Mouse (Mus musculus) gastrocnemius, postnatal 14 days (tissue): Measurements from ENCODE around the gene Per1. TPM values are rescaled to one million over a fixed set of nuclear protein-coding genes. Genes with fewer than 3 reads are reported as not detected.

Experiments used
- DNase-seq: peaks from one replicate; pipeline ENCODE4 v3.0.0; 2021; ENCODE audit warnings: mixed read lengths
- intact Hi-C: fragments of 180-260 bp; cut with DNase I; formaldehyde crosslinking; loops from one replicate; pipeline ENCODE4 v1.15.1; 2025; ENCODE audit warnings: low total_unique reads
- total RNA-seq, 2 experiments: library from RNA; stranded (reverse); gene quantifications; 2 replicates each; pipeline ENCODE4 v1.2.3; 2021

The Per1 gene
- total RNA-seq, 2 experiments from 2014 or later: 22.1 to 77.5 TPM

DNA sequence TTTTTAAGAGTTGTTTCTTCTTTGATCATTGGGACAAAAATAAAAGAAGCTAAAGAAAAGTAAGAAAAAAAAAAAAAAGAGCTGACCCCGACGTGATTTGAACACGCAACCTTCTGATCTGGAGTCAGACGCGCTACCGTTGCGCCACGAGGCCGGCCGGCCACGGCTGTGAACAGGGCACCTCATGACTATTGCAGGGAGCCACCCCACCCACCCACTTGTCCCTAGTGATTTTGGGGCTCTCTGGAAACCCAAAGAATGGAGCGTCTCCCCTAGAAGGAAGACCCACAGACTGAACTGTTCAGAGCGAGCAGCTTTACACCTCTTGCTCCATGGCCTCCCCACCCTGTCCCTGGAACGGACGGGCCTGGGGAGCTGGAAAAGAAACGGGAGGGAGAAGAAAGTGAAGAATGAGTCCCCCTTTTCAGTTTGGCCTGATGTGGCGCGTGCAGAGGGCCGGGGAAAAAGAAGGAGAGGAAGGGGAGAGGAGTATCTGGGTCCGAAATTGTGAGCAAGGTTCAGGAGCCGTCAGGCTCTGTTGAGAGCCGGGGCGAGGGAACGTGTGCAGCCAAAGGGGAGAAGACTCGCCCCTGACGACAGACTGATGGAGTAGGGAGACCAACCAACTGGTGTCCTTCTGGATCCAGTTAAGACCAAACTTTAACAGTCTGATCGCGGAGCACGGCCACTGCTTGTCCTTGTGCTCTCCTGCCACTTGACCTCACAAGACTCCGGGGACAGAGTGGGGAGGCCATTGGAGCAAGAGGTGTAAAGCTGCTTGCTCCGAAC lies 31.4 kb upstream of the Per1 start:
- intact Hi-C loops: loop anchor here (2.0 kb wide), 1 partner anchor 23 kb away; no protein-coding TSS in a partner anchor
- DNase-seq: peak; percentile 85

- DNase-seq: no peak
- intact Hi-C loops: loop anchor here (5.0 kb wide), 1 partner anchor 58 kb away; the partner anchor contains the start of genes 9130213A22Rik and Hes7
Measured at GRCm38 (mm10) chr11:69064259-69065133, 30.5 kb upstream of the Per1 start.

- no peak for DNase-seq
- intact Hi-C loops: loop anchor here (5.0 kb wide), 1 partner anchor 57 kb away; the partner anchor contains the start of genes 9130213A22Rik and Hes7
Measured at GRCm38 (mm10) chr11:69065394-69065925, 29.6 kb upstream of the Per1 start.

DNA sequence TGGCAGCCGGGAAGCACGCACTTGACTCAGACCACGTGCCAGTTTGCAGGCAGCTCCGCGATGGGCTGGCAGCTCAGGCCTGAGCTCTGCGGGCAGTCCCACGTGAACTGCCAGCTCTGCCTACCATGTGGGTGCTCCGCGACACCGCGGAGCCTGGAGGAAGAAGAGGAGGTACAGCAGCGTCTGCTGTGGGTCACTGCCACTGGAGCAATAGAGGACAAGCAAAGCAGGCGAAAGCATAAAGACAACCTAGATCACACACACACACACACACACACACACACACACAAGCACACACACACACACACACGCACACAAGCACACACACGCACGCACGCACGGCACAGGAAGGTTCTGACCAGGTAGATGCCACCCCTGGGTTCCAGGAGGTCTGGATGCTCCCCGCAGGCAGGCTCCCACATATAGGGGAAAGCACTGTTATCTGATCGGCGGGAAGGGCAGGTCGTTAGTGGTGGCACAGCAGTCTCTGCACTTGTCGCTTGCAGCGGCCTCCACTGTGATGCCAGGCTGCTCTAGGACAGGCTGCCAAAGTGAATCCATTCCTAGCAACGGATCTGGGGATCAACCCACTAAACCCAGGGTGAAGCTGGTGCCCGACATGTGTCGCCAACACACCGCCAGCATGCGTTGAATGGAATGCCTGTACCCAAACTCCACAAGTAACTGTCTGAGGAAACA lies 28.7 kb upstream of the Per1 start:
- peak; percentile 24 for DNase-seq
- intact Hi-C loops: loop anchor here (5.0 kb wide), 1 partner anchor 56 kb away; the partner anchor contains the start of genes 9130213A22Rik and Hes7

DNA sequence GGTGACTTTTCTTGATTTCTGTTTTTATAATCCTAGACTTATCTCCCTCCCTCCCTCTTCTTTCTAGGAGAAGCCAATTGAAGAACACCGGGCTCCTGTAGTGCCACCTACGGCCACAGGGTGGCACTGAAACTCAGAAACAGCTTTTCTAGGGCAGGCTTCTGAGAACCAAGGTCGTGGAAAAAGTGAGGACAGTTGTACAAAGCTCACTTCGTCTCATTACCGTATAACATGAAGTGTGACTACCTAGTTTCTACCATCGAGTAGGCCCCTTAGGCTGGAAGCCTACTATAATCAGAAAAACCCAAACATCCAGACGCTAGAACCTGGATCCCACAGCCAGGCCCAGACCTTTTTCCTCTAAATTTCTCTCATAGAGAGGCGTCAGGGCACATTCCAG lies 28.1 kb upstream of the Per1 start:
- intact Hi-C loops: loop anchor here (5.0 kb wide), 1 partner anchor 55 kb away; the partner anchor contains the start of genes 9130213A22Rik and Hes7
- DNase-seq: peak; percentile 83

DNA sequence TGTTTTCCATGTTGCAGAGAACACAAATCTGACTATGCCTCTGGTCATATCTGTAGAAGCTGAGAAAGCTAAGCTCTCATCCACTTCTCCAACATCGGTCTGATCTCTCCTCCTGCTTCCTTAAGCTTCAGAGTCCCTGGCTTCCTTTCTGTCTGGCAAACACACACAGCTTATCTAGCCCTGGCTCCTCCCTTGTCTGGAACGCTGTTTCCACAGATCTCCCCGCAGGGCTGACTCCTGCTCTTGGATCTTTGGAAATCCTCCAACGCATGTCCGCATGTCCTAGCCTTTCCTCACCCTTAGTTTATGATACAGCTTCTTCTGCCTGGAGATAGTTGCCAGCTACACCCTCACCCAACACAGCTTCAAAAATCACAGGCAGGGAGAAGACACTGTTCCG lies 27.4 kb upstream of the Per1 start:
- intact Hi-C loops: loop anchor here (5.0 kb wide), 1 partner anchor 55 kb away; the partner anchor contains the start of genes 9130213A22Rik and Hes7
- peak; percentile 20 for DNase-seq

DNA sequence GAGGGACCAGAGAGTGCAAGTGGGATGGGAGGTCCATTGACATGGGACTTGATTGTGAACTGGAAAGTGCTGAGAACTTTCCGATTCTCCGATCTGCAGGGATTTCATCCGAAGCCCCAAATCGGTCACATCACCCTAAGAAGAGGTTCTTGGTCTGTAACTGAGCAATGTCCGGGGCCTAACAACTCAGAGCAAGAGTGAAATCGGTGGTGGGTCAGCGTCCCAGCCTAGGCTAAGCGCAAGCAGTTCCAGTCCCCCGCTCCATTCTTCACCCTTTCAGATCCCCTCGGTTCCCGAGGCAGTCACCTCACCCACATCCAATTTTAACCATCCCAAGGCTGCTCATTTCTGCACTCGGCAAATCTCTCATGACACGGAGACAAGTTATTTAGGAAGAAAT lies 24.9 kb upstream of the Per1 start:
- no peak for DNase-seq
- intact Hi-C loops: no loop called here

DNA sequence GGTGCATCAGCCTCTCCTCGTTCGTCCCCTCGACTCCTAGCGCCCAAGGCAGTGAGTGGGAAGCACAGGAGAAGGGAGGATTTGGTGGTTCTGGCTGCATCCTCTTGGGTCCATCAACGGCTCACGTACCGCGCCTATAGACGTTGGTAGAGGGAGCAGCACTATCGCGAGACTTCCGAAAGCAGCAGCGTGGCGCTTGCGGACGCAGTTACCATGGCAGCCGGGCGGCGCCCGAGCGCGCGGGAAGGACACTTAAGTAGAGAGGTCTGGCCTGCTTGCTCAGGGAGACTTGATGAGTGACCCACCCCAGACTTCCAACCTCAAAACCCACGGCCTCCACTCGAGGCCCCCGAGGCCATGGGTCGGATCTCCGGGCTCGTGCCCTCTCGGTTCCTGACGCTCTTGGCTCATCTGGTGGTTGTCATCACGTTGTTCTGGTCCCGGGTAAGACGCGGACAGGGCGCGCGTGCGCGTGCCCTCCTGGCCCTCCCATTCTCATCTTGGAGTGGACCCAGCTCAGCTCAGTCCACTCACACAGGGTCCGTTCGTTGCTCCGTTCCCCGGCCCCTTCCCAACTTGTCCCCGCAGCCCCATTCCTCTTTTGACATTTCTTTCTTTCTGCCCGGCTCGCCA lies 24.3 kb upstream of the Per1 start, which contains the start of gene Tmem107:
TSS of gene Tmem107 (plus strand) at position 217 of the 633 bp plus-strand sequence.
- DNase-seq: peak; percentile 93
- intact Hi-C loops: no loop called here

GRCm38 (mm10) chr11:69071262-69071661 lies 23.8 kb upstream of the Per1 start:
- intact Hi-C loops: no loop called here

DNA sequence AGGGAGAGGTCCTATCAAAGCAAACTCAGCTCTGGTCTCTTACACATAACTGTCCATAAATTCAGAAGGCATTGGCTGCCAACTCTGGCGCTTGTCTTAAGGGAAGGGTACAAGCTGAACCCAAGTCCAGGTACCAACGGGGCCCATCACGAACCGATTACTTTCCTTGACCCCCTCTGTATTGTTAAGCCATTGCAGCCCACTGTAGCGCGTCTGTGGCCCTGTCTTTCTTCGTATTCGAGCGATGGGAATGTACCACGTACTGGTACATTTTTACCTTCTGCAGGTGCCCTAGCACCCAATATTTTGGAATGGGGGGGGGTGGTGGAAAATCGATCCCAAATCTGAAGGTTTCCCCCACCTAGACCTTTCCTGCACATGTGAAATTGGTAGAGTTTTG lies 22.8 kb upstream of the Per1 start:
- intact Hi-C loops: no loop called here

More at GRCm38 (mm10) chr11:69071262-69071661, 23.8 kb upstream of the Per1 start:
- peak; percentile 17 for DNase-seq

GRCm38 (mm10) chr11:69072666-69073064 lies 22.4 kb upstream of the Per1 start:
- intact Hi-C loops: no loop called here
- no peak for DNase-seq

More for the DNA sequence above, 22.8 kb upstream of the Per1 start:
- no peak for DNase-seq

- intact Hi-C loops: no loop called here
- peak; percentile 76 for DNase-seq
Measured at GRCm38 (mm10) chr11:69073065-69073888, 21.7 kb upstream of the Per1 start.

DNA sequence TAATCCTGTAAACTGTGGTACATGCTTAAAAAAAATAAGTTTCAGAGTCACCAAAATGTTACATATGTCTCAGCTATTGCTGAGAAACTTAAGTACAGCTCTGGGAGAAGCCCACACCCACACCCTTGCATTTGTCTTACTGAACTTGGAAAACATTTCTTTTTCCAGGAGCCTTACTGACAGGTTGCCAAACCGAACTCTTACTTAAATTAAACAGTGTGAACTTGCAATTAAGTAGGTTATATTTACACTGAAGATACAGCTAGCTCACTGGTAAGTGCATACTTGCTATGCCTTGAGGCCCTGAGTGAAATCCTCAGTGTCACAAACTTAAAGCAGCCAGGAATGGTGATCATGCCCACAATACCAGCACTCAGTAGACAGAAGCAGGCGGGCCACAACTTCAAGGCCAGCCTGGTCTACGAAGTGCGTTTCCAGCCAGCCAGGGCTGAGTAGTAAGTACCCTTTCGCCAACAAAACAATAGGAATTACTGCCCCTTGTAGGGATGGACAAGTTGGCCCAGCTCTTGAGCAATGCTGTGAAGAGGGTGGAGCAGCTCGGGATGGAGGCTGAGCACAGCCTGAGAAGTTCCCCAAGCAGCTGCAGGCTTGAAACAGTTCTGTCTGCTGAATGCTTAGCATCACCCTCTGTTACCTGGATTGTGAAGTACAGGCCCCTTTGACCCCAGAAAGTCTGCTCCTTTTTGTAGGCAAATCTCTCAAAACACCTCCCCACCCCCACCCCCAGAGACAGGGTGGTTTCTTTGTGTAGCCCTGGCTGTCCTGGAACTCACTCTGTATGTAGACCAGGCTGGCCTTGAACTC lies 20.9 kb upstream of the Per1 start:
- intact Hi-C loops: no loop called here
- no peak for DNase-seq

DNA sequence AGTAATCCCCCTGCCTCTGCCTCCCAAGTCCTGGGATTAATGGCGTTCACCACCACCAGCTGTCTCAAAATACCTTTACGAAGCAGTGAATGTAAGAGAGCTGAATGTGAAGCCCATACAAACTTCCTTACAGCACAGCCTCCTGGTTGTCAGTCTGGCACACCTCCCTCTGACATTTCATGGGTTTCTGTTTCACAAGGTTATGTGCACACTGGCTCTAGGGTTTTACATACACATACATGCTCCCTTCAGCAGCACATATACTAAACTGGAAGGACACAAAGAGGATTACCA lies 20.3 kb upstream of the Per1 start:
- intact Hi-C loops: no loop called here
- DNase-seq: no peak

DNA sequence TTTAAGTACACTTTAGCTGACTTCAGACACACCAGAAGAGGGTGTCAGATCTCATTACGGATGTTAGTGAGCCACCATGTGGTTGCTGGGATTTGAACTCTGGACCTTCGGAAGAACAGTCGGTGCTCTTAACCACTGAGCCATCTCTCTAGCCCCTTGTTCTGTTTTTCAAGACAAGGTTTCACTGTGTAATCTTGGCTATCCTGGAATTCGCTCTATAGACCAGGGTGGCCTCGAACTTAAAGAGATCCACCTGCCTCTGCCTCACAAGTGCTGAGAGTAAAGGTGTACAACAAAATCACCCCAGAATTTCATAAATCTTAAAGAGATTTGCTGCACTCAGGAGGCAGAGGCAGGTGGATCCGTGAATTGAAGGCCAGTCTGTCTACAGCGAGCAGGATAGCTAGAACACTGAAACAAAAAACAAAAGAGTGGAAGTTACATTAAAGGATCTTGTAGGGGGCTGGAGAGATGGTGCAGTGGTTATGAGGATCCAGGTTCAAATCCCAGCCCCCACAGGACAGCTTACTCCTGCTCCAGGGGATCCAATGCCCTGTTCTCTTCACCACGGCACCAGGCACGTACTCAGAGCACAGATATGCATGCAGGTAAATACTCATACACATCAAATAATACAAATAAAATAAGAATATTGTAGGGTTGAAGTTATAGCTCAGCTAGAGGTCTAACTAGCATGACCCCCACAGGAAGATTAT lies 19.1 kb upstream of the Per1 start:
- intact Hi-C loops: no loop called here
- no peak for DNase-seq

- intact Hi-C loops: no loop called here
- no peak for DNase-seq
Measured at GRCm38 (mm10) chr11:69076572-69076971, 18.4 kb upstream of the Per1 start.

GRCm38 (mm10) chr11:69077316-69077715 lies 17.7 kb upstream of the Per1 start:
- intact Hi-C loops: no loop called here

More at GRCm38 (mm10) chr11:69077316-69077715, 17.7 kb upstream of the Per1 start:
- no peak for DNase-seq
